24 mouse cellular contexts compared by ENCODE assay signal in the genomic region with DNA sequence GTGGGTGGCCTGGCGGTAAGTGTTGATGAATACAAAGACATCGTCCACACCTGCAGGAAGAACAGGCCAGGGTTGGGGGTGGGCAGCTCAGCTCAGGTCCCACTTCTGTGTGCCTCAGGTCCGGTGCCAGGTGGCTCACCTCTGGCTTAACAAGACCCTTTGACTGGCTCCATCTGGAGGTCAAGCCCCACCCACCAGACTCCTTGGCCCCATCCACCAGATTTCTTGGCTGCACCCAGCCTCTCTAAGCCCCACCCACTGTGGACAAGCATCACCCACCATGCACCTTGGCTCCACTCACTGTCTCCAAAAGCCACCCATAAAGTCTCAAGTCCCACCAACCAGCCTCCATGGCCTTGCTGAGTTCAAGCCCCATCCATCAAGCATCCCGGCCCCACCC. TPM values are rescaled to one million over a fixed set of nuclear protein-coding genes. Genes with fewer than 3 reads are reported as not detected.
"Had no signal": no experiment of that assay in that cellular context is flagged by ENCODE, and none has a peak within 500 bp of the region (broad histone marks: within the 10 kb centered on the region; RNA-seq: fewer than 3 reads in every experiment).

No protein-coding gene starts in this region.

- H3K36me3 ChIP-seq: heart, embryonic 12.5 days; intestine, embryonic 15.5 days; limb, embryonic 13.5 days; limb, embryonic 15.5 days; liver, embryonic 12.5 days had no signal

- H3K27ac ChIP-seq: heart, adult 2 months; hindbrain, embryonic 13.5 days; intestine, embryonic 15.5 days; layer of hippocampus, adult 2 months; left cerebral cortex, adult 2 months; limb, embryonic 13.5 days; limb, embryonic 15.5 days; liver, embryonic 12.5 days; liver, embryonic 14.5 days had no signal

- ATAC-seq: inflammation-experienced regulatory T-cells, adult 6 months; intestine, embryonic 15.5 days; liver, embryonic 12.5 days had no signal

- DNase-seq: gastrocnemius, postnatal 25 days; heart, adult 2 months; heart, postnatal 10 days; heart, postnatal 4 days; kidney, adult 18-20 months; kidney, adult 8-10 months; kidney, postnatal 10 days; kidney, postnatal 25 days; kidney, postnatal 4 days; left cerebral cortex, postnatal 4 days; lung, adult 18-20 months had no signal

- H3K9ac ChIP-seq: heart, embryonic 12.5 days; hindbrain, embryonic 13.5 days; intestine, embryonic 15.5 days; limb, embryonic 13.5 days; limb, embryonic 15.5 days; liver, embryonic 12.5 days; liver, embryonic 14.5 days had no signal

- H3K9me3 ChIP-seq: hindbrain, embryonic 13.5 days; intestine, embryonic 15.5 days; limb, embryonic 13.5 days; limb, embryonic 15.5 days; liver, embryonic 12.5 days had no signal

- H3K4me1 ChIP-seq: heart, embryonic 12.5 days; hindbrain, embryonic 13.5 days; intestine, embryonic 15.5 days; limb, embryonic 13.5 days; limb, embryonic 15.5 days; liver, embryonic 12.5 days had no signal

- H3K4me3 ChIP-seq: heart, adult 2 months; heart, embryonic 12.5 days; hindbrain, embryonic 13.5 days; intestine, embryonic 15.5 days; layer of hippocampus, adult 2 months; left cerebral cortex, adult 2 months; limb, embryonic 13.5 days; limb, embryonic 15.5 days; liver, embryonic 12.5 days had no signal

- H3K4me2 ChIP-seq: heart, embryonic 12.5 days; hindbrain, embryonic 13.5 days; intestine, embryonic 15.5 days; limb, embryonic 13.5 days; limb, embryonic 15.5 days; liver, embryonic 12.5 days had no signal

- H3K27me3 ChIP-seq: hindbrain, embryonic 13.5 days; intestine, embryonic 15.5 days had no signal

RNA-seq across cellular contexts. Expression of gene Disp3, which starts 27.8 kb away (rescaled TPM):
- total RNA-seq: granulocyte monocyte progenitor cell, adult 5-6 weeks; heart, adult 2 months; heart, postnatal 25 days; liver, adult 2 months had no signal
- polyA plus RNA-seq: heart, adult 2 months; inflammation-experienced regulatory T-cells, adult 6 months; liver, adult 2 months; liver, embryonic 14.5 days had no signal
